ENCODE assay signal across 15 mouse cellular contexts in genomic region chr9:43768779-43769178, GRCm38 (mm10). TPM values are rescaled to one million over a fixed set of nuclear protein-coding genes. Genes with fewer than 3 reads are reported as not detected.
A peak's percentile ranks its signal among the peaks of the same experiment; 100 is the strongest.
DNase-seq lines count a peak whose midpoint lies in the region; ATAC-seq and TF ChIP-seq lines count a peak whose summit lies in the region.
"Had no signal": no experiment of that assay in that cellular context is flagged by ENCODE, and none has a peak within 500 bp of the region (broad histone marks: within the 10 kb centered on the region; RNA-seq: fewer than 3 reads in every experiment).

No protein-coding gene starts in this region.

- H3K9ac ChIP-seq in forebrain, embryonic 15.5 days (replicated peaks) = no peak overlapping the region
- no peak overlapping the region for H3K9ac ChIP-seq in neural tube, embryonic 15.5 days (replicated peaks)
- H3K9ac ChIP-seq: lung, embryonic 15.5 days had no signal

- TF ChIP-seq CTCF in gastrocnemius, adult 2 months (IDR thresholded peaks at IDR 0.05) = no peak

- H3K9me3 ChIP-seq in embryonic facial prominence, embryonic 10.5 days = 0 out of 2 replicates have a peak, but pooled peaks cover 2% of the 10 kb centered on the region
- no peaks in the 10 kb centered on the region for H3K9me3 ChIP-seq in forebrain, embryonic 15.5 days
- peaks cover 2% of the 10 kb centered on the region; the same call in 1 of the 2 replicates for H3K9me3 ChIP-seq in midbrain, embryonic 10.5 days (replicated peaks)
- H3K9me3 ChIP-seq in neural tube, embryonic 15.5 days (replicated peaks) = no peaks in the 10 kb centered on the region
- H3K9me3 ChIP-seq: lung, embryonic 15.5 days had no signal

- peaks cover 69% of the 10 kb centered on the region for H3K4me1 ChIP-seq in embryonic facial prominence, embryonic 10.5 days
- H3K4me1 ChIP-seq in forebrain, embryonic 15.5 days = peaks cover 30% of the 10 kb centered on the region
- peaks cover 83% of the 10 kb centered on the region for H3K4me1 ChIP-seq in midbrain, embryonic 10.5 days
- peaks cover 46% of the 10 kb centered on the region for H3K4me1 ChIP-seq in neural tube, embryonic 15.5 days
- H3K4me1 ChIP-seq: lung, embryonic 15.5 days had no signal

- 17% methylated on average over 4 of the region's 4 CpGs for WGBS in embryonic facial prominence, embryonic 10.5 days
- 16% methylated on average over 4 of the region's 4 CpGs for WGBS in forebrain, embryonic 15.5 days
- 51% methylated on average over 4 of the region's 4 CpGs for WGBS in midbrain, embryonic 10.5 days
- 13% methylated on average over 4 of the region's 4 CpGs for WGBS in neural tube, embryonic 15.5 days

- intact Hi-C loops in gastrocnemius, adult 2 months (cut with DNase I) = no loop called here

- no peaks in the 10 kb centered on the region for H3K27me3 ChIP-seq in embryonic facial prominence, embryonic 10.5 days (replicated peaks; ENCODE audit: low read depth, poor library complexity, severe bottlenecking)
- H3K27me3 ChIP-seq in forebrain, embryonic 15.5 days = no peaks in the 10 kb centered on the region
- H3K27me3 ChIP-seq in midbrain, embryonic 10.5 days (ENCODE audit: low read depth, poor library complexity, severe bottlenecking) = no peaks in the 10 kb centered on the region
- no peaks in the 10 kb centered on the region for H3K27me3 ChIP-seq in neural tube, embryonic 15.5 days (replicated peaks)
- H3K27me3 ChIP-seq: CH12.LX; lung, embryonic 15.5 days had no signal

- ATAC-seq in forebrain, embryonic 15.5 days (replicated peaks) = peak; percentile 69
- peak; percentile 11; the same call in 1 of the 2 replicates for ATAC-seq in neural tube, embryonic 15.5 days (ENCODE audit: low FRiP score)

- H3K27ac ChIP-seq in embryonic facial prominence, embryonic 10.5 days (replicated peaks) = no peak overlapping the region; the same call in 1 of the 2 replicates
- H3K27ac ChIP-seq in forebrain, embryonic 15.5 days (replicated peaks) = peak overlapping the region; percentile 0; the same call in 1 of the 2 replicates
- peak overlapping the region; percentile 58; the same call in 1 of the 2 replicates for H3K27ac ChIP-seq in midbrain, embryonic 10.5 days (replicated peaks)
- peak overlapping the region; percentile 18; the same call in 1 of the 2 replicates for H3K27ac ChIP-seq in neural tube, embryonic 15.5 days (replicated peaks)
- H3K27ac ChIP-seq in gastrocnemius, adult 2 months = no peak overlapping the region
- H3K27ac ChIP-seq: left cerebral cortex, adult 2 months; lung, embryonic 15.5 days had no signal

- H3K4me2 ChIP-seq in forebrain, embryonic 15.5 days (replicated peaks) = no peak overlapping the region
- no peak overlapping the region for H3K4me2 ChIP-seq in neural tube, embryonic 15.5 days
- H3K4me2 ChIP-seq: lung, embryonic 15.5 days had no signal

- no peak overlapping the region for H3K4me3 ChIP-seq in embryonic facial prominence, embryonic 10.5 days
- no peak overlapping the region for H3K4me3 ChIP-seq in forebrain, embryonic 15.5 days
- H3K4me3 ChIP-seq in midbrain, embryonic 10.5 days = no peak overlapping the region
- H3K4me3 ChIP-seq in neural tube, embryonic 15.5 days (replicated peaks) = no peak overlapping the region
- H3K4me3 ChIP-seq in gastrocnemius, adult 2 months = no peak overlapping the region
- H3K4me3 ChIP-seq: left cerebral cortex, adult 2 months; lung, embryonic 15.5 days had no signal

- peaks cover 5% of the 10 kb centered on the region; the same call in 1 of the 2 replicates for H3K36me3 ChIP-seq in embryonic facial prominence, embryonic 10.5 days (replicated peaks)
- H3K36me3 ChIP-seq in forebrain, embryonic 15.5 days = no peaks in the 10 kb centered on the region
- H3K36me3 ChIP-seq in midbrain, embryonic 10.5 days = peaks cover 10% of the 10 kb centered on the region
- no peaks in the 10 kb centered on the region for H3K36me3 ChIP-seq in neural tube, embryonic 15.5 days
- H3K36me3 ChIP-seq: lung, embryonic 15.5 days had no signal

- peak; percentile 40 for DNase-seq in embryonic facial prominence, embryonic 10.5 days (ENCODE audit: low spot score)
- no peak for DNase-seq in midbrain, embryonic 10.5 days (ENCODE audit: low spot score)
- no peak for DNase-seq in gastrocnemius, adult 2 months
- DNase-seq in urinary bladder, postnatal 14 days (ENCODE audit: low spot score) = no peak
- DNase-seq in heart, adult 9 months (ENCODE audit: low spot score in 2 of 2) = no peak
- DNase-seq: adrenal gland, adult 8-10 months; heart, postnatal 10 days; kidney, adult 2 months; liver; spleen, adult 18-20 months had no signal

RNA-seq across cellular contexts. Expression of gene Nectin1, which starts 25.0 kb away (rescaled TPM):
- 5.0 TPM in 2 replicates for polyA plus RNA-seq in embryonic facial prominence, embryonic 10.5 days (2016; fragmentation: Nextera tagmentation; extraction: Ambion mirVana)
- 10.1 and 10.2 TPM in 2 replicates for polyA plus RNA-seq in forebrain, embryonic 15.5 days (2015; fragmentation: Nextera tagmentation; extraction: Ambion mirVana)
- 6.9 and 7.3 TPM in 2 replicates for polyA plus RNA-seq in midbrain, embryonic 10.5 days (2016; fragmentation: Nextera tagmentation; extraction: Ambion mirVana)
- polyA plus RNA-seq in neural tube, embryonic 15.5 days (2015; fragmentation: Nextera tagmentation; extraction: Ambion mirVana) = 14.0 and 14.9 TPM in 2 replicates
- 1 to 10 TPM; 1.2 to 2.9 TPM for total RNA-seq in gastrocnemius, adult 2 months (2021)

Comparison
In these comparisons a context has a peak if more than half of its experiments do, and no peak if none do; other contexts are left out.
1. H3K27ac ChIP-seq: peak in forebrain, embryonic 15.5 days (single experiment), midbrain, embryonic 10.5 days (single experiment) and neural tube, embryonic 15.5 days (single experiment); none in embryonic facial prominence, embryonic 10.5 days (single experiment) and gastrocnemius, adult 2 months (single experiment).